Mouse (Mus musculus) ES-E14 (cell line): ENCODE results near the gene Ntn1. TPM values are rescaled to one million over a fixed set of nuclear protein-coding genes. Genes with fewer than 3 reads are reported as not detected.

Experiments
- DNase-seq: peaks from one replicate; pipeline ENCODE4 v3.0.0-alpha.2; 2013; ENCODE audit warnings: low read depth, low spot score
- H3K27ac ChIP-seq: 2 replicates; pipeline ENCODE4 v1.5.1; 2012; ENCODE audit warnings: low read depth, mild to moderate bottlenecking, low read length, moderate library complexity, mixed read lengths; ENCODE audit not compliant: poor library complexity, insufficient read depth, severe bottlenecking
- H3K36me3 ChIP-seq: 2 replicates; pipeline ENCODE4 v1.6.1; 2012; ENCODE audit warnings: mild to moderate bottlenecking, low read length, moderate library complexity, mixed read lengths; ENCODE audit not compliant: control insufficient read depth, poor library complexity, insufficient read depth, severe bottlenecking
- H3K4me1 ChIP-seq, 2 experiments: fragments of 150-350 bp in 1 of 2; sonication (generic) in 1 of 2; 2 replicates each; pipeline ENCODE4 v1.6.1; 2012; ENCODE audit warnings: low read length in 2 of 2, mild to moderate bottlenecking in 1 of 2, mixed read lengths in 1 of 2; ENCODE audit not compliant: control insufficient read depth in 2 of 2, insufficient read depth in 2 of 2, poor library complexity in 1 of 2
- H3K4me3 ChIP-seq, 2 experiments: fragments of 150-350 bp in 1 of 2; sonication (generic) in 1 of 2; 2 replicates each; pipeline ENCODE4 v1.5.1; 2012; ENCODE audit warnings: low read length in 2 of 2, low read depth in 1 of 2, mild to moderate bottlenecking in 1 of 2, mixed read lengths in 1 of 2; ENCODE audit not compliant: insufficient read depth in 1 of 2, poor library complexity in 1 of 2, severe bottlenecking in 1 of 2
- H3K9ac ChIP-seq: 2 replicates; pipeline ENCODE4 v1.6.1; 2012; ENCODE audit warnings: low read depth, mild to moderate bottlenecking, low read length, mixed read lengths; ENCODE audit not compliant: poor library complexity, insufficient read depth, severe bottlenecking
- H3K9me3 ChIP-seq: fragments of 150-350 bp; sonication (generic); 2 replicates; pipeline ENCODE4 v1.6.1; 2012; ENCODE audit warnings: low read depth, mild to moderate bottlenecking, low read length; ENCODE audit not compliant: control insufficient read depth, insufficient read depth
- CHD2 ChIP-seq: IDR thresholded peaks from 2 replicates; pipeline ENCODE4 v1.6.1; 2014; ENCODE audit warnings: mild to moderate bottlenecking, low read depth, low read length, inconsistent platforms
- HCFC1 ChIP-seq: IDR thresholded peaks from 2 replicates; pipeline ENCODE4 v1.6.1; 2012; ENCODE audit warnings: low read length, inconsistent platforms, borderline replicate concordance; ENCODE audit not compliant: insufficient read depth
- MAFK ChIP-seq: IDR thresholded peaks from 2 replicates; pipeline ENCODE4 v1.6.1; 2014; ENCODE audit warnings: mild to moderate bottlenecking, low read depth, low read length, inconsistent platforms; ENCODE audit not compliant: insufficient read depth
- ZC3H11A ChIP-seq: IDR thresholded peaks from 2 replicates; pipeline ENCODE4 v1.6.1; 2012; ENCODE audit warnings: low read depth, mild to moderate bottlenecking, inconsistent platforms, low read length, borderline replicate concordance
- ZNF384 ChIP-seq: IDR thresholded peaks from 2 replicates; pipeline ENCODE4 v1.6.1; 2012; ENCODE audit warnings: low read depth, low read length, inconsistent platforms
- in situ Hi-C, 2 experiments: fragments of 600-800 bp; cut with MboI; formaldehyde crosslinking; loops; one replicate each; pipeline ENCODE4 v1.15.1; 2025; ENCODE audit warnings: low sequenced_read_pairs in 2 of 2, inconsistent platforms in 1 of 2; ENCODE audit not compliant: unreplicated experiment in 2 of 2
- total RNA-seq: library from RNA; depleted of rRNA; stranded (reverse); fragments of 300-350 nt; gene quantifications from 2 replicates; pipeline ENCODE4 v1.2.3, GENCODE M21; 2012

Ntn1 gene
- total RNA-seq, 1 experiment = 22.6 TPM

GRCm38 (mm10) chr11:68442983-68443638 lies 42.5 kb upstream of the Ntn1 start:
- Histone ChIP-seq H3K36me3 (no peaks in the 10 kb centered on the region), H3K4me1 (no peaks in the 10 kb centered on the region), H3K9ac (no peak overlapping the region), H3K4me3 (no peak overlapping the region), H3K9me3 (no peaks in the 10 kb centered on the region), H3K27ac (no peak overlapping the region)
- TF ChIP-seq ZNF384 = no peak
- TF ChIP-seq CHD2 = no peak
- TF ChIP-seq ZC3H11A = no peak
- TF ChIP-seq MAFK = no peak
- in situ Hi-C loops = no loop called here
- no peak for DNase-seq

GRCm38 (mm10) chr11:68442346-68442745 lies 41.7 kb upstream of the Ntn1 start:
- in situ Hi-C loops = no loop called here
- DNase-seq = no peak
- Histone ChIP-seq H3K9ac (no peak overlapping the region), H3K4me1 (no peaks in the 10 kb centered on the region), H3K36me3 (no peaks in the 10 kb centered on the region), H3K4me3 (no peak overlapping the region), H3K9me3 (no peaks in the 10 kb centered on the region), H3K27ac (no peak overlapping the region)
- TF ChIP-seq ZC3H11A (no peak), ZNF384 (no peak), CHD2 (no peak), HCFC1 (no peak), MAFK (no peak)

GRCm38 (mm10) chr11:68440965-68441364 lies 40.3 kb upstream of the Ntn1 start:
- TF ChIP-seq HCFC1 (no peak), ZC3H11A (no peak), ZNF384 (no peak), MAFK (no peak), CHD2 (no peak)
- no peaks in the 10 kb centered on the region for H3K4me1 ChIP-seq
- in situ Hi-C loops = no loop called here
- H3K27ac ChIP-seq = no peak overlapping the region
- no peak overlapping the region for H3K9ac ChIP-seq
- H3K36me3 ChIP-seq = no peaks in the 10 kb centered on the region
- no peak for DNase-seq
- H3K4me3 ChIP-seq = no peak overlapping the region
- no peaks in the 10 kb centered on the region for H3K9me3 ChIP-seq

- no peak for DNase-seq
- Histone ChIP-seq H3K36me3 (no peaks in the 10 kb centered on the region), H3K9me3 (no peaks in the 10 kb centered on the region), H3K27ac (no peak overlapping the region), H3K4me3 (no peak overlapping the region), H3K4me1 (no peaks in the 10 kb centered on the region), H3K9ac (no peak overlapping the region)
- in situ Hi-C loops = no loop called here
- no peak for TF ChIP-seq CHD2
- TF ChIP-seq ZNF384 = no peak
- TF ChIP-seq ZC3H11A = no peak
- no peak for TF ChIP-seq MAFK
- no peak for TF ChIP-seq HCFC1
These were observed 39.5 kb upstream of the Ntn1 start for GRCm38 (mm10) chr11:68440100-68440499.

GRCm38 (mm10) chr11:68436376-68436775 lies 35.8 kb upstream of the Ntn1 start:
- no peak overlapping the region for H3K9ac ChIP-seq
- peaks cover 0 to 2% of the 10 kb centered on the region in 2 experiments; a peak in 2 of 4 replicates for H3K4me1 ChIP-seq
- DNase-seq = no peak
- in situ Hi-C loops = no loop called here
- no peak overlapping the region for H3K4me3 ChIP-seq
- H3K9me3 ChIP-seq = no peaks in the 10 kb centered on the region
- no peaks in the 10 kb centered on the region for H3K36me3 ChIP-seq
- TF ChIP-seq ZC3H11A (no peak), CHD2 (no peak), HCFC1 (no peak), MAFK (no peak), ZNF384 (no peak)
- no peak overlapping the region for H3K27ac ChIP-seq
